Mouse (Mus musculus) heart, adult 18-20 months (tissue): ENCODE data around the gene Gm29666. TPM values are rescaled to one million over a fixed set of nuclear protein-coding genes. Genes with fewer than 3 reads are reported as not detected.

ENCODE experiments used
- DNase-seq, 2 experiments: peaks; one replicate each; pipeline ENCODE4 v3.0.0; 2021 to 2022; ENCODE audit warnings: mixed read lengths in 1 of 2
- long read RNA-seq, 2 experiments: library from polyadenylated mRNA; stranded (forward); transcript quantifications; one replicate each; pipeline ENCODE4 v2.0.0; 2021
- total RNA-seq, 2 experiments: library from RNA; stranded (reverse); gene quantifications; 2 replicates each; pipeline ENCODE4 v1.2.3; 2021

Gene Gm29666
- under 1 TPM; 0.08 to 0.10 TPM for total RNA-seq
- long read RNA-seq, experiment 1, partial matches to known transcripts = 0 of 1 reads
- long read RNA-seq, experiment 1, other reads (novel, unspliced or antisense) = 1 of 1 reads
- long read RNA-seq, experiment 2 = 0 reads

DNA sequence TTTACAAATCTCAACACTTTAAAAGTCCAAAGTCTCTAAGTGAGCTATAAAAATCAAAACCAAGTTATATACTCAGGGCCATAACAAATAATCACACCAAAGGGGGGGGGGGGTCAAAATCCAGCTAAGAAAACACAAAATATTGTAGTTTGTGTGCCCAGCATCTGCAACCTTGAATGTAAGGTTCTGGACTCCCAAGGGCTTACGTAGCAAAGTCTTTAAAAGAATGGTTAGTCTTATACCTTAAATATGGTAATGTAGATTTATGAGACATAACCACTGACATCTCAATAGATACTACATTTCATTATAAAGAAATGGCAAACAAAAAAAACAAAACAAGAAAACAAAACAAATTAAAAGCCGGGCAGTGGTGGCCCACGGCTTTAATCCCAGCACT lies at the start of gene Gm29666:
Gene Gm29666 (minus strand): TSS at position 101 of the 400 bp plus-strand sequence.
- no peak for DNase-seq

DNA sequence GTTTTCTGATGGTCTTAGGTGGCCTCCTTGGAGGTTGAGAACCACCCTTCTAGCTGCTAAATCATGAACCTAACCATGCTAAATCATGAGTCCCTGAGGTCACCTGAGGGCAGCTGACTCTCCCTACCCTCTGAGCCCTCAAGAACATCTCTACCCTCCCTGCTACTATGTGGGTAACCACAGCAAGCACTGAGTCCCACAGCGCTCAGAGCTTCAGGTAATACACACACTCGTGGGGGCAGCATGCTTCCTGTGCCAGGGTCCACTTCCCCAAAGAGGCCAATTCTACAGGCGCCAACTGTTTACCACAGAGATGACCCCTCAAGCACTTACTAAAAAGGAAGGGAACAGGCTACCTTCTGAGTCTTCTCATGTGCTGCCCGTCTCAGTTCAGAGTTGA lies 48.7 kb upstream of the Gm29666 start:
- no peak for DNase-seq

DNA sequence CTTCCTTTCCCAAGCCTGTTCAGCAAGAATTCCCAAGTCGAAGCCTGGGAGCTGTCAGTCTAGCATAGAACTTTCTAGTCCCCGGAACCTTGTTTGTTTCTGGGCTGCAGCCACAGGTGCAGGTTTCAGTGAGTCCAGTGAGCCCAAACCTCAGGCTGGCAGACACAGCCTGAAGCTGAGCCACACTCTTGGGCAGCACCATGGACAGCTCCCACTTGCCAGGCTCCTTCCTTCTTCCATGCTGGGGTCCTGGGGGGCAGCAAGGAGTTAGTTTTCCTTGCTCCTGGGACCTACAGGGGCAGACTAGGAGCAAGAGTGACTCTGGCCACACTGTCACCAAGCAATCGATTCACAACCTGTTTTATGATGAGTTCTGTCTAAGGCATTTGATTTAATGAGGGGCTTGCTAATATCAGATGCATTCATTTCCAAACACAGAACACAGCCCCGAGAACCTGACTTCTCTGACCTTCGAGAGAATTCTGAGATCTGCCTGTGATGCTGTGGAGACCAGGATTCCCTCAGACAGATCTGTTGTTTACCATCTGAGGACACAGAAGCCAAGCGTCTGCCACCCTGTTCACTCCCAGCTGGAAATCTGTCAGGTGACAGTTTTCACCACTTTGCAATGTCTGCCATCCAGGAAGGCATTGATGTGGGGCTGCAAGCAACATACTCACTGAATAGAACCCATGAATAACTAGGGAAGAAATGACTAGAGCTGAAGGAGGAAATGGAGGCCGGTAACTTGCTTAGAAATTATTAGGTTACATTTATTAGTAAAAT lies 45.9 kb upstream of the Gm29666 start:
- DNase-seq = peak in 1 of 2 experiments; percentile 72

DNA sequence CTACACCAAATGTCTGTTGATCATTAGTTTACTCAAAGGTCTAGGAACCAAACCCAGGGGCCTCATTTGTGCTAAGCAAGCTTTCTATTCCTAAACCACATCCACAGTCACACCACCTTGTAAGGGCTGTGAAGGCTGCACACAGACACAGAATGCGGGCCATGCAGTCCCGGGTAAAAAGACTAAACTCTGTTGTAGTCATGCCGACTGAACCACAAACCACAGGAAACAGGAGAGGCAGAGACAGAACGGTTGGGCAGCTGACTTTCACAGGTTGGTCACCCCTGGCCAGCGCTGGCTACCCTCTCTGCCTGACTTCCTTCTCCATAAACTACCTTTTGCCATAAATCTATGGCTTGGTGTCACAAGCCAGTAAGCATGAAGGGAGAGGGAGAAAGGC lies 44.9 kb upstream of the Gm29666 start:
- DNase-seq = no peak

DNA sequence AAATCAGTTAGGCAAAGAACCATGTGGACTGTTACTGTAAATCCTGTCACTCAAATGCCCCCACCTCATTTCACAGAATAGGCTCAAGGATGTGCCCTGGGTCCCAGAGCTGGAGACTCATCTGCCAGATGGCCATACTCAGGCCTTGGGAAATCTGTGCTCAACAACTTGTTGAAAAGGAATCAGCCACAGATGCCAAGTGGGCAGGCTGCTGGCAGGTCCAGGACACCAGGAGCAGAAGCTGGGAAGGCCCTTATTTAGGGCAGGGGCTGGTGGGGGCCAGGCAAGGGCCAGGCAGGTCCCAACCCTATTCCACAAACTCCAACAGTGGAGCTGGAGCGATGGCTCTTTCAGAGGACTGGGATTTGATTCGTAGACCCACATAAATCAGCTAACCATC lies 42.7 kb upstream of the Gm29666 start:
- DNase-seq = no peak

DNA sequence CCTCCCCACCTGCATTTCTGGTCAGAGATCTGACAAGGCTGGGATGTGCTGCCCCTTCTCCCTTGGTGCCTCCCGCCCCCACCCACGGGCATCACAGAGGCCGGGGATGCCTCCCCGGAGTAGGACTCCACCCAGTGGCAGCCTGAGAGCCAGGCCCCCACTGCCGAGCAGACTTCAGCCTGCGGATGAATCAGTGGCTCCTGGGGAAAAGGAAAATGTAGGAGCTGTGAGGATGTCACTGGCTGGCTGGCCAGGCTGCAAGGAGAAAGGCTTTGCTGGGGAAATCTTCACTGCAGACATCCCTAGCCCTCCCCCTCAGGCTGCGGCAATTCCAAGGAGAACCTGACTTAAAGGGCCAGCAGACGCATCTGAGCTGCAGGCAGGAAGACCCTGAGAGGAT lies 40.9 kb upstream of the Gm29666 start:
- no peak for DNase-seq

DNA sequence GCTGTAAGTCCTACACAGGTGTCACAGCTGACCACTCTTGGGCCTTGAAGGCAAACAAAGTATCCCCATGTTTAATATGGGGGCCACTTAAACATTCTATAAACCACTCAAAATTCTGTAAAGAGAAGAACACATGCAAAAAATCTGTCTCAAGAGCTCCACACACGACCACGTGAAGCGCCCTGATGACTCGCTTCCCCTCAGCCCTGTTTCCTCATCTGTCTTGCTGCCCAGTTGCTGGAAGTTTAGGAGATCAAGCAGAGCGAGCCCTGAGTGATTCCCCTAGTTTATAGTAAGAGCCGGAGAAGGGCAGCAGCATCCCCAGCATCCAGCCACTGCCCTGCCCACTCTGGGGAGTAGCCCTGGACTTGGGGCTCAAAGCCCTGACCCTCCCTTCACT lies 40.1 kb upstream of the Gm29666 start:
- no peak for DNase-seq

DNA sequence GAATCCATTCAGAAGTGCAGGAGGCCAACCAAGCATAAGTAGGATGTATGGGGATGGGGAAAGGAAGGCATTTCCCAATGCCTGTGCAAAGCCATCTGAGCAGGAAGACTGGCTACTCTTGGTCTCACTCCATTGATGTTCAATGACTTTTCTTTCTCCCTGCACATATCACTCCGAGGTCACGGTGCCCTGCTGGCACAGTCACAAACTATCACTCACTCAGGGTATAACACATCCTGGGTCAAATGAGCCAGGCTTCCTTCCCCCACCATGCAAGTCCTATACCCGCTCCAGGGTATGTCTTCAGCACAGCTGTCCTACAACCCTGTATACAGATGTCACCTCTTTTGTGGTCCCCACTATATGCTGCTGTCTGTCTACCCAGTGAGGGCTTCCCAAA lies 38.5 kb upstream of the Gm29666 start:
- DNase-seq = no peak

DNA sequence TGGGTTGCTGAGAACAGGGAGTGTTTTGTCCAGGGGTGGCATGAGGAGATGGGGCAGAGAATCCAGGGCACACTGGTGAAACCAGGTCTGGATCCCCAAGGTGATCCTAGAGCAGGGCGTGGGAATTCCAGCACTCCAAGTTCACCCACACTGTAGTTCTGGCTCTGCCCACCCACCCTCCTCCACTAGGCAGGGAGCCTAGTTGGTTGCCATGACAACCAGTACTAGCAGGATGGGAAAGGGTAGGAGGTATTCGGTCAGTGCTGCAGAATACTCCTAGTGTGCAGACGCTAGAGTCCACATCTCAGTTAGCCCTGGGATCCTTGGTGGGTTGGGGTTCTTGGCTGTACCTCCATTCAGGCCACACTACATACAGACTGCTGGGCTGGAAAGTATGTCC lies 38.0 kb upstream of the Gm29666 start:
- DNase-seq = no peak

DNA sequence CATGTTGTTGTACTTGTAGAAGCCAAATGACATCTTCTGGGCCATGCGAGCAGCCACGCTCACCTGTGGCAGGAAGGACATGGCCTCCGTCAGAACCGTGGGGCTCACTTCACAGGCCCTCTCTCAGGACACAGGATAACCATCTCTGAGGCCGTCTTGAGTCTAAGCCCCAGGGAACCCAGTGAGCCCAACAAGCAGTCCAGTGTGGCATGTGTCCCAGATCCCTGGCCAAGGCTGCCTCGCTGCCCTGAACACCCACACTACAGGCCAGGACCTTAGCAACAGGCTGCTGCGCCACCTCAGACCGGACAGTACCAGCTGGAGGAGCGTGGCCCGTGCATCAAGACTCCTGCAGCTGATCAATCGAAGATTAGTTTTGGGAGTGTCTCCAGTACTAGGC lies 33.4 kb upstream of the Gm29666 start:
- no peak for DNase-seq

DNA sequence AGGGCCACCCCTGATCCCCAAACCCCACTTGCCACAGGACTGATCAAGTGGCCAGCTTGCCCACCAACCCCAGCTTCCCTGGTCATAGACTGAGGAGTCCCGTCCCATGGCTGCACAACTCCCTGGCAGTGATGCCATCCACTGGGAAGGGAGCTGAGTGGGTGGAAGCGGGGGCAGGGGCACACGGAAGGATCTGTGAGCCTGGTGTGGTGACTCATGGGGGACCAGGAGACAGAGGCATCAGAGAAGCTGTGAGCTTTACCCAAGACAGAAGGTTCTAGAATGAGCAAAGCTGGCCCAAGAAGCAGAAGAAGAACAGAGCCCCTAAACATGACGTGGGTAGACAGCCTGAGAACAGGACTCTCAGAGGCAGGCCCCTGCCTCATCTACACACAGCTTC lies 30.2 kb upstream of the Gm29666 start:
- no peak for DNase-seq

DNA sequence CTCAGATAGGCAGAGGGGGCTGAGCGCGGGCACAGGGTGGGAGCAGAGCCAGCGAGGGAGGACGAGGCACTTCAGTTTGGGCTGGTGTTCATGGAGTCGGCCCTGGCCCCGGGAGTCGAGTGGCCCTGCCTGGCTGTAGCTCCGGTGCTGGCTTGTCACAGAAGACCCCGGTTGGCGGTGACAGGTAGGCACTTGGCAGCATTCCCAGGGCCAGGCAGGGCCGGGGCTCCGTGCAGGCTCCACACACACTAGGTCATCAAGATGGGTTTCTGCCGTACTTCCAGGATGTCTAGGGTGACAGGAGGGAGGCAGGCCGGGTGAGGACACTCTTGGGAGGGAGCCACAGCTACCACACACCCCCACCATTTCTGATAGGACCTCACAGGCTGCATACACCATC lies 29.2 kb upstream of the Gm29666 start:
- DNase-seq = no peak

DNA sequence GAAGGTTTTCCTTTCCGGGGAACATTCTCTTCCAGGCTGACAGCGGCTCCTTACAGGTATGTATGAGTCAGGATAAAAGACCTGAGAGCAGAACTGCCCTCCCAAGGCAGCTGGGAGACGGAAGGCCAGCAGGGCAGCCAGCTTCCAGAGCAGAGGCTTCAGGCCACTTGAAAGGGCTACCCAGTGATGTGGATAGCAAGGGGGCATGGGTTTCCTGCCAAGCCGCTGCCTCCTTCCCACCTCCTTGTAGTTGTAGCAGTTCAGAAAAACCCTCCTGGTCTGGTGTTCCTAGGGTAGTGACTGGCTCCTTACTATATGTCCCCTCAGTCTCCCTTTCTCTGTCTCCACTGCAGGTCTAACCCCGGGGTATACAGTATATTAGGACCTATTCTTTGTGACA lies 24.5 kb upstream of the Gm29666 start:
- DNase-seq = no peak

DNA sequence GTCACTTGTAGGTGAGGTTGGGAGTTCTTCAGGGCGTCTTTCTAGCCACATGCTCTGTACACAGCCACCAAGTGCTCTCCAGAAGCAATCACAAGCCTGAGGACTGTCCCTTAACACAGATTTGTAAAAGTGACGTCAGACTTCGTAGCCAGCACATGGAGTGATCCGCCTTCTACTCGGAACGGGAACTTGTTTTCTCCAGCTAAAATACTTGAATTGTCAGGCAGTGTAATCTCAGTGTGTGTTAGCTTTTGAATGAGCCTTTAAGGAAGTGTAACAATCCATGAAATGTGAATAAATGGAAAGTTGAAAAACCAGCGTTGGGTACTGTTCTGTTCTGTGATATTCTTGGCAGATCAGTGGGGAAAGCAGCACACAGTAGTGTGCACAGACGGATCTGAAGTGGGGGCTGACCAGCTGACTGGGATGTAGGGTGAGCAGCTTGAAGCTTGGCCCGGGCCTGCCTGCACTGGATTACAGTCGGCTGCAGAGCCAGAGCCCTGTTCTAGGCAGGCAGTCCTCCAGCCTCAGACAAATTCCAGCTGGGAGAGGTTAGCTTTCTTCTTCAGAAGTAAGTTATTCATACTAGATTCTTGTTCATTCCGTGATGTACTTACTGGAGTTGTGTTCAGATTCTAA lies 22.9 kb upstream of the Gm29666 start:
- peak; percentile 42 to 51 for DNase-seq

DNA sequence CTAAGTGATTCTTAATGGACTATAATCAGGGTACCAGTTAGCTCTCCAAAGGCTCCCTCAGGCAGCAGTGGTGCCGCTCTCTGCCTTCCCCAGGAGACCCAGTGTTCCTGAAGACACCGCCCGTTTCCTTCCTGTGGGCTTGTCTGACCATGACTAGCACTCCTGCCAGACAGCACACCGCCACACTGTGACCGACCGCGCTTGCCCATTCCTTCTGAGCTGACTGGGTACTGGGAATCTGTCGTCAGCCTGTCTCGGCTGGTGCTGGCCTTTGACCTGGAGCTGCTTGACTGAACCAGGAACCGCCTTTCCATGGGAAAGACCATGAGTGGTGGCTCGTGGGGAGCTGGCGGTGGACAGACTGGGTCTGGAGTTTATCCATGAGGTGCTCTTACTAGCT lies 20.3 kb upstream of the Gm29666 start:
- peak; percentile 42 to 57 for DNase-seq

DNA sequence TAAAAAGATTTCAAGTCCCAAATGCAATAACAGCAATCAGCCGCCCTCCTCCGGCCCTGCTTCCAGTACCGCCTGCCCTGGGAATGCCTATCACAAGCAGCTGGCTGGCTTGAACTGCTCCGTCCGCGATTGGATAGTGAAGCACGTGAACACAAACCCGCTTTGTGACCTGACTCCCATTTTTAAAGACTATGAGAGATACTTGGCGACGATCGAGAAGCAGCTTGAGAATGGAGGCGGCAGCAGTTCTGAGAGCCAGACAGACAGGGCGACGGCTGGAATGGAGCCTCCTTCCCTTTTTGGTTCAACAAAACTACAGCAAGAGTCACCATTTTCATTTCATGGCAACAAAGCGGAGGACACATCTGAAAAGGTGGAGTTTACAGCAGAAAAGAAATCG lies 15.1 kb upstream of the Gm29666 start:
- DNase-seq = no peak

DNA sequence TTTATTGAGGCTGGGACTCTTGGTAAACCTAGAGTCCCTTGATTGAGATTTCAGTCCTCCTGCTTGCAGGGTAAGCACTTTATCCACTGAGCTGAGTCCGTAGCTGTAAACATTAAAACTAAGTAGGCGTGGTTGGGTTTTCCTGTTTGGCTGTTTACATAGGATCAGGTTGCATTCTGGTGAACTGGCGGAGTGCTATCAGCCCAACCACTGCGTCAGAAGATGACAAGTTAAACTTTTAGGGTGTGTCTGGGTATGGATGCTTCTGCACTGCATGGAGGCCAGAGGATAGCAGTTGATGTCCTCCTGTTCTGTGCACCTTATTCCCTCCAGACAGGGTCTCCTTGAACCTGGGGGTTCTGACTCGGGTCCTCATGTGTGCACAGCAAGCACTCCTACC lies 12.5 kb upstream of the Gm29666 start:
- DNase-seq = no peak

DNA sequence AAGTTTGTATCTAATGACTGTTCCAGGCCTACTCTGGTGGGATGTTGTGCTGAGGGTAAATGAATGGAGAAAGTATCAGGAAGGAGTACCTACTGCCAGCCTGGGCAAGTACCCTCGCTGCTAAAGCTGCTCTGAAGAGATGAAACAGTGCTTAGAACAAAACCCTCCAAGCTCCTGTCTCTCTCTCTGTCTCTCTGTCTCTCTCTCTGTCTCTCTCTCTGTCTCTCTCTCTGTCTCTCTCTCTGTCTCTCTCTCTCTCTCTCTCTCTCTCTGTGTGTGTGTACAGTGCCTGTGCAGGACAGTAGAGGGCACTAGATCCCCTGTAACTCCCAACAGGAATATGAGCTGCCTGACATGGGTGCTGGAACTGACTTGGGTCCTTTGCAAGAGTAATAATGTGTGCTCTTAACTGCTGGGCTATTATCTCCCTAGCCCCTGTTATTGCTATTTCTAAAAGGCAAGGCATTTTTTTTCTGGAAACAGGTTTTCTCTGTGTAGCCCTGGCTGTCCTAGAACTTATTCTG lies 5.7 kb upstream of the Gm29666 start:
- no peak for DNase-seq

DNA sequence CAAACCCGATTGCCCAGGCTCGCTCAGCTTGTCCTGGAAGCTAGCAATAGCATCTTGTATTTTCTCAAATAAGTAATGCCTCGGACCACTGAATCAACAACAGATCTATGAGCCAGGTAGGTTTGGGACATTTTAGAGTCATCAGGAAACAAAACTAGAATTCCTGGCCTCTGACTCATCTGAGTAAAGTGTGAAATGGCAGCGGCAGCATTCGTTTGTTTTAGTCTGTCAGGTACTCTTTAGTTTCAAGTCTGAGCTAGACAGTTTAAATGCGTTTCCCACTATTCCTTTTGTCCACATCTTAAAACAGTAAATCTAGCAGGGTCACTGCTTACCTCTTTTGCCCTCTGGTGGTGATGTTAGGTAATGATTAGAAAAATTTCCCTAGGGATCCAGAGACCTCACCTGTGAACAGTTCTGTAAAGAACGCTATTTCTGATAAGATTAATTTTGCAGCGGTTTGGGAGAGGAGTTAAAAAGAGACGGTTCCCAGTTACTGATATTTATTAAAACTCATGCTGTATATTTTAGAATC lies 5.0 kb upstream of the Gm29666 start:
- peak in 1 of 2 experiments; percentile 67 for DNase-seq

DNA sequence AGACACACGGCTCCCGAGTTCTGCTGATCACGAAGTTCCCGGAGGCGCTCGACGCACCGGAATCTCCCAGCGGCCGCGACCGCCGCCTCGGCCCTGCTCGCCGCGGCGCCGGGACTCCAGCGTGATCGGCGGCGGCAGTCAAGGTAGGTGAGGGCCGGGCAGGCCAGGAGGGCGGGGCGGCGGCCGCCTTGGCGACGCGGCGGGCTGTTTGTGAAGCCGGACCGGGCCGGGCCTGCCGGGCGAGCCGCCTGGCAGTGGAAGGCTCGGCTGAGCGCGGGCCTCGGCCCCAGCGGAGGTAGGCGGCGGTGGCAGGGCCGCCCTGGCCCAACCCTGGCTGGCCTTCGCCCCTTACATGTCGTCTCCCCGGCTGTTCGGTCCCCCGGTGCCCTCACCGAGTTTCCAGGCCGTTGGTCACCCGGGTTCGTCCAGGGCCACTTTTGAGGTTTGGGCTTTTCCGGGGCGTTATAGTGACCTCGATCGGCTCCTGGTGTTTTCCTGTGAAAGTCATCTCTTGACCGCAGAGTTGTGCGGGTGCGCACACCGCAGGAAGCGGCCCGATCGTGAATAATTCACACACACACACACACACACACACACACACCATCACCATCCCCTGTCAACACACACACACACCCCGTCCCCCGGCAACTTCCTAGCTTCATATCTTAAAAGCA lies 3.8 kb upstream of the Gm29666 start:
- DNase-seq = no peak

DNA sequence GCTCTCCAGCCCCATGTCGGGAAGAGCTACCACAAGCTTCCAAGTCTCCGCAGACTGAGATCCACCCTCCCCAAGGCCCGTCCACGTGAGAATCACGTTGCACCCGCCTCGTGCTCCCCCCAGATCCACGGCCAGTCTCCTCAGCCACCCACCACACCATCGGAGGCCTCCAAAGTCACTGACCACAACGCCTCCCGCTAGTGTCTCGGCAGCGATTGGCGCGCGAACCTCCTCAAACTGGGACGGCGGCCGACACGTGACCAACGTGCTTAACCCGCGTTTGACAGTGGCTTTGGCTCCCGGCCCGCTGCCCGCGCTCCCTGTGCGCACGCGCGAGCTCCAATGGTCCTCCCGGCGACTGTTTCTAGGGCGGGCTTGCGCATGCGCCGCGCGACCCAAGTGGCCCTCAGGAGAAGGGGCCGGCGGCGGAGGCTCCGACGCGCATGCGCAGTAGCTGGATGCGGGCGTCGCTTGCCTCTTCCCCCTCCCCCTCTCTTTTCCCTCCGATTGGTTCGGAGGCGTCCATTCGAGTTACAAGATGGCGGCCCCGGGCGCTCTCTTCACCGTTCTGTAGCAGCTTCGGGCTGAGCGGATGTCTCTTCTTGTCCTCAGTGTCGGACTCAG lies 3.2 kb upstream of the Gm29666 start, which contains the start of gene Nup50:
Gene Nup50 (plus strand): TSS at position 528 of the 624 bp plus-strand sequence.
- peak; percentile 100 for DNase-seq

DNA sequence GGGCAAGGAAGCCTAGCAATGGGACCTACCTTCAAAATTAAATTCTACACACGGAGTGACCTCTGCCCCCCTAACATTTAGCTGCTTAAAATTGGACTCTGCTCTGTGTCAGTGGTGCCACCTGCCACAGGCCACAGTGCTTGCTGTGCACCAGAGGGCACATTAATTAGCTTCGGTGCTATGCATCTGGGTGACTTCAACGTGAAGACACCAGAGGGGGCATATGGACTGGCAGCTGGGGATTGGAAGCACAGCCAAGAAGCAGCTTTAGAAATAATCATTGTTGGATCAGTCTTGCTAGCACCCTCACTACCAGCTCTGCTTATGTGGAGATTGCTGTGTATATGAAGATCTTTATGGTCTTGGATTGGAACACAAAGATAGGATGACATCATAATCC lies 6.6 kb downstream of the Gm29666 start:
- DNase-seq = no peak
